Mouse (Mus musculus): ENCODE results near the gene Cd3d. TPM values are rescaled to one million over a fixed set of nuclear protein-coding genes. Genes with fewer than 3 reads are reported as not detected.

Cd3d gene
- not detected in 2 replicates for polyA plus RNA-seq (2014; fragmentation: Nextera tagmentation; extraction: Ambion mirVana)

- Histone ChIP-seq H3K4me2 (ENCODE audit: low read depth, low read length) (no peak within 1 kb of the TSS), H3K27ac (ENCODE audit: low read depth, low read length) (no peak within 1 kb of the TSS), H3K4me3 (ENCODE audit: low read depth, low read length) (no peak within 1 kb of the TSS), H3K36me3 (ENCODE audit: control insufficient read depth, insufficient read depth, low read length) (no peaks in the 10 kb centered on the region), H3K9me3 (ENCODE audit: control insufficient read depth, low read length) (no peaks in the 10 kb centered on the region), H3K9ac (replicated peaks; ENCODE audit: low read depth, low read length) (no peak within 1 kb of the TSS), H3K4me1 (ENCODE audit: control insufficient read depth, insufficient read depth, low read length) (no peaks in the 10 kb centered on the region), H3K27me3 (ENCODE audit: control insufficient read depth, insufficient read depth, low read length) (no peaks in the 10 kb centered on the region)
- WGBS, result 81% methylated on average over 4 of the region's 4 CpGs
- ATAC-seq (ENCODE audit: low read depth), result no peak
Observed at GRCm38 (mm10) chr9:44981676-44982075, at the start of gene Cd3d. TSS of gene Cd3d (plus strand) at chr9:44981786.

DNA sequence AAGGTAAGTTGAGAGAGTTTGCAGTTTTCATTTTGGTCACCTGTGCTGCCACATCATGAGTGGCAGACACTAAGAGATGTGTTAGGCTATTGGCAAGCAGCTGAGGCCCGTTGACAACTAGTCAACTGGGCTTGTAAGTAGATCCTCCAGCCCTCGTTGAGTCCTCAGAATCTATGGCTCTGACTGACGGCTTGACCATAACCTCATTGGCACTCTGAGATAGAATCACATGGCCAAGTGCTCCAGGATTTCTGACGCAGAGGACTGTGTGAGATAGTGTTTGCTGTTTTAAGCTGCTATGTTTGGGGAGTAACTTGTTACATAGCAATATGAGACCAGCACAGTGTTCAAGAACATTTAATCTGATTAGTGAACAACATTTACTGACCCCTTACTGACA lies 39.8 kb upstream of the Cd3d start:
- Histone ChIP-seq H3K27me3 (ENCODE audit: control insufficient read depth, insufficient read depth, low read length) (no peaks in the 10 kb centered on the region), H3K9ac (replicated peaks; ENCODE audit: low read depth, low read length) (no peak overlapping the region), H3K4me2 (ENCODE audit: low read depth, low read length) (no peak overlapping the region), H3K27ac (ENCODE audit: low read depth, low read length) (no peak overlapping the region), H3K4me3 (ENCODE audit: low read depth, low read length) (no peak overlapping the region), H3K4me1 (ENCODE audit: control insufficient read depth, insufficient read depth, low read length) (no peaks in the 10 kb centered on the region), H3K36me3 (ENCODE audit: control insufficient read depth, insufficient read depth, low read length) (peaks cover 51% of the 10 kb centered on the region), H3K9me3 (ENCODE audit: control insufficient read depth, low read length) (no peaks in the 10 kb centered on the region)
- no peak for ATAC-seq (ENCODE audit: low read depth)
- 83% methylated on average over 4 of the region's 4 CpGs for WGBS

- WGBS, result 97% methylated on average over 4 of the region's 4 CpGs
- Histone ChIP-seq H3K27me3 (ENCODE audit: control insufficient read depth, insufficient read depth, low read length) (no peaks in the 10 kb centered on the region), H3K4me3 (ENCODE audit: low read depth, low read length) (no peak overlapping the region), H3K27ac (ENCODE audit: low read depth, low read length) (no peak overlapping the region), H3K36me3 (ENCODE audit: control insufficient read depth, insufficient read depth, low read length) (peaks cover 51% of the 10 kb centered on the region), H3K4me1 (ENCODE audit: control insufficient read depth, insufficient read depth, low read length) (no peaks in the 10 kb centered on the region), H3K4me2 (ENCODE audit: low read depth, low read length) (no peak overlapping the region), H3K9me3 (ENCODE audit: control insufficient read depth, low read length) (no peaks in the 10 kb centered on the region), H3K9ac (replicated peaks; ENCODE audit: low read depth, low read length) (no peak overlapping the region)
- ATAC-seq (ENCODE audit: low read depth), result no peak
Observed at GRCm38 (mm10) chr9:44942421-44942820, 39.2 kb upstream of the Cd3d start.

DNA sequence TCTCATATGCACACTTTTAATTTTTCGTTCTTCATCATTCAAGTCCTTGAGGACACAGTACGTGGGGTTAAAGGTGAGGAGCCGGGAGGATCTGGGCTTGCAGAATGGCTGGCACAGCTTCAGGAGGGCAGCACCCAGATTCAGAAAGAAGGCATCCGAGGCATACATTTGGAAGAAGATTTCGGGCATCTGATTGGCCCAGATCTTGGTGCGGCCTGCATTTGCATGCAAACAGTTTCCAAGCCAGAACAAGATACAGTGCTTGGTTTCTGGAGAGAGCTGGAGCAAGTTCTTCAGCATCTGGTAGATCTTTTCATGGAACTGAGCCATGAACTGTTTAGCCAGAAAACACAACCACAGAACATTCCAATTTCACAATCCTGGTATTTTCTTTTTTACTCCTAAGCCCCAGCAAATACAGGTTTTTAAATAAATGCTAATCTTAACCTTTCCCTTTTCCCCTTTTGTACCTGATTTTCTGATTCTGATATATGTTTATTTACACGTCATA lies 35.3 kb upstream of the Cd3d start:
- ATAC-seq (ENCODE audit: low read depth), result no peak
- H3K9me3 ChIP-seq (ENCODE audit: control insufficient read depth, low read length), result no peaks in the 10 kb centered on the region
- WGBS, result 97% methylated on average over 7 of the region's 7 CpGs
- H3K9ac ChIP-seq (replicated peaks; ENCODE audit: low read depth, low read length), result no peak overlapping the region
- H3K4me1 ChIP-seq (ENCODE audit: control insufficient read depth, insufficient read depth, low read length), result no peaks in the 10 kb centered on the region
- H3K4me2 ChIP-seq (ENCODE audit: low read depth, low read length), result no peak overlapping the region
- H3K36me3 ChIP-seq (ENCODE audit: control insufficient read depth, insufficient read depth, low read length), result peaks cover 60% of the 10 kb centered on the region
- H3K4me3 ChIP-seq (ENCODE audit: low read depth, low read length), result no peak overlapping the region
- no peaks in the 10 kb centered on the region for H3K27me3 ChIP-seq (ENCODE audit: control insufficient read depth, insufficient read depth, low read length)
- H3K27ac ChIP-seq (ENCODE audit: low read depth, low read length), result no peak overlapping the region

DNA sequence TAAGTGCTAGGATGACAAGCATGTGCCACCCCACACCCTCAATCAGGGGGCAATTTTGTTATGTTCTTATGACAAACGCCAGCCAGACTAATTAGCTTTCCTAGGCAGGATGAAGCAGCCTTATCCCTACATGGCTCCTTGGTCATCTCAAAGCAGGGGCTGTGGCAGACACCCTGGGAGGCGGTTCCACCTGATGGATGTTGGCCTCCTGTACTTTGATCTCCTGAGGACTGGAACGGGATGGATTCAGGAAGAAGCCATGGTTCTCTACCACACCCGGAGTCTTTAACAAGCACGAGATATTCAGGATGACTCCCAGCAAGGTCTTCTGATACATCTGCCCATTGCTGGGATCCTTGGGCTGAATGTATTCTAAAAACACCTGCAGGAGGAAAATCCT lies 33.8 kb upstream of the Cd3d start:
- WGBS, result 96% methylated on average over 5 of the region's 5 CpGs
- no peaks in the 10 kb centered on the region for H3K9me3 ChIP-seq (ENCODE audit: control insufficient read depth, low read length)

GRCm38 (mm10) chr9:44954432-44954831 lies 27.2 kb upstream of the Cd3d start:
- 90% methylated on average over 3 of the region's 3 CpGs for whole genome bisulfite sequencing
- ATAC-seq (ENCODE audit: low read depth), result no peak

More for the DNA sequence above, 33.8 kb upstream of the Cd3d start:
- Histone ChIP-seq H3K27me3 (ENCODE audit: control insufficient read depth, insufficient read depth, low read length) (no peaks in the 10 kb centered on the region), H3K4me1 (ENCODE audit: control insufficient read depth, insufficient read depth, low read length) (no peaks in the 10 kb centered on the region), H3K36me3 (ENCODE audit: control insufficient read depth, insufficient read depth, low read length) (peaks cover 66% of the 10 kb centered on the region), H3K27ac (ENCODE audit: low read depth, low read length) (no peak overlapping the region), H3K4me3 (ENCODE audit: low read depth, low read length) (no peak overlapping the region), H3K9ac (replicated peaks; ENCODE audit: low read depth, low read length) (no peak overlapping the region), H3K4me2 (ENCODE audit: low read depth, low read length) (no peak overlapping the region)
- no peak for ATAC-seq (ENCODE audit: low read depth)

DNA sequence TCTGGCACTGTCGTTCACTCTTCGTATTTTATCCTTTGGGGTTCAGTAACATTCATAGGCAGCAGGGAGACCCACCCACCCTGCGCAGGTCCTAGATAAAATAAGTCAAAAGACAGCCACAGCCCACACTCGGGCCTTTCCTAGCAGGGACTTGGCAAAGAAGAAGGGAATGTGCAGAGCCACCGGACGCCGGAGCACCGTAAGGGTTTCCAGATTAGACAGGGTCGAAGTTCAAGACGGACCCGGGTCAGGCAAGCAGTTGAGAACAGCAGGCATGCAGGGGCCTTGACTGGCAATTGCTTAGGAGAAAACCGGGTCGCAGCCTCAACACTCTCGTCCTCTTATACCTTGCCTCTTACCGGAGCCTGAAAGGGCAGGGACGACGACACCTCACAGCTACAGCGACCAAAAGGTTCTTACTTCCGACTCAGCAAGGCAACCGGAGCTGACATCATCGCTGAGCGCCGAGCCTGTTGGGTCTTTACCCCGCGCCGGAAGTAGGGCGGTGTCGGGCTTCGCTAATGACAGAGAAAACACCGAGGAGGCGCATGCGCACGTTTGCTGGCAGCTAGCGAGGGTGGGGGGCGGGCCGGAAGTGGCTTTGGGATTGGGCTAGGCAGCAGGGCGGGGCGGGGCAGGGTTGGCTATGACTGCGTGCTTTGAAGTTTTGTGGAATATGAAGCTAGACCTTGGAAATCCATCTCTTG lies 16.3 kb upstream of the Cd3d start, which contains the start of gene Ube4a:
Ube4a (minus strand) TSS at position 475 of the 707 bp plus-strand sequence.
- peak; percentile 94 for ATAC-seq (ENCODE audit: low read depth)
- Histone ChIP-seq H3K9ac (replicated peaks; ENCODE audit: low read depth, low read length) (peak within 1 kb of the TSS; percentile 80), H3K9me3 (ENCODE audit: control insufficient read depth, low read length) (no peaks in the 10 kb centered on the region), H3K36me3 (ENCODE audit: control insufficient read depth, insufficient read depth, low read length) (peaks cover 7% of the 10 kb centered on the region; the same call in 1 of the 2 replicates), H3K4me1 (ENCODE audit: control insufficient read depth, insufficient read depth, low read length) (peaks cover 10% of the 10 kb centered on the region), H3K4me2 (ENCODE audit: low read depth, low read length) (peak within 1 kb of the TSS; percentile 78), H3K27ac (ENCODE audit: low read depth, low read length) (peak within 1 kb of the TSS; percentile 30), H3K4me3 (ENCODE audit: low read depth, low read length) (peak within 1 kb of the TSS; percentile 87), H3K27me3 (ENCODE audit: control insufficient read depth, insufficient read depth, low read length) (no peaks in the 10 kb centered on the region)
- WGBS, result under 1% methylated on average over 39 of the region's 39 CpGs

More at GRCm38 (mm10) chr9:44954432-44954831, 27.2 kb upstream of the Cd3d start:
- H3K4me3 ChIP-seq (ENCODE audit: low read depth, low read length), result no peak overlapping the region
- H3K4me2 ChIP-seq (ENCODE audit: low read depth, low read length), result no peak overlapping the region
- no peaks in the 10 kb centered on the region for H3K4me1 ChIP-seq (ENCODE audit: control insufficient read depth, insufficient read depth, low read length)
- H3K27me3 ChIP-seq (ENCODE audit: control insufficient read depth, insufficient read depth, low read length), result no peaks in the 10 kb centered on the region
- H3K9me3 ChIP-seq (ENCODE audit: control insufficient read depth, low read length), result no peaks in the 10 kb centered on the region
- no peak overlapping the region for H3K27ac ChIP-seq (ENCODE audit: low read depth, low read length)
- peaks cover 65% of the 10 kb centered on the region for H3K36me3 ChIP-seq (ENCODE audit: control insufficient read depth, insufficient read depth, low read length)
- H3K9ac ChIP-seq (replicated peaks; ENCODE audit: low read depth, low read length), result no peak overlapping the region

DNA sequence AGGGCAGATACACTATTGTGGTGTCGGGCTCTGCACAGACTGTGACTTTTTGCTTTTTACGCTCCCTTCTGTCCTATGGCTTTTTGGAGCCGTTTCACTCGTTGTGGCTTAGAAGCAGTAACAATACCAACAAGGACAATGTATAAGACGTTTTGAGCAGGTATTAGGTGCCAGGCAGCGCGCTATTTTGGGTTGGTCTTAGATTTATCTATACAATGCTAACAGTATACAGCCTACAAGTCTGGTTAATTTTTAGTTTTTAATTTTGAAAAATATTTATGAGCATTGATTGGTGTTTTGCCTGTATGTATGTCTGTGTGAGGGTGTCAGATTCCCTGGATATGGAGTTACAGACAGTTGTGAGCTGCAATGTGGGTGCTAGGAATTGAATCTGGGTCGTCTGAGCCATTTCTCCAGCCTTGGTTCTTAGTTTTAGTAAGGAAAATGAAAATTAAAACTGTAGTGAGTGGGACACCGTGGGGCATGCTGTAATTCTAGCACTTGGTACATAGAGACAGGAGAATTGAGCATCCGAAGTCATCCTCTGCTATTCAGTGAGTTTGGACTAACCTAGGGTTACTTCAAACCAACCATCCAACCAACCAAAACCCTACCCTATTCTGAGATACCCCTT lies 15.6 kb upstream of the Cd3d start:
- Histone ChIP-seq H3K4me3 (ENCODE audit: low read depth, low read length) (peak overlapping the region; percentile 87), H3K4me1 (ENCODE audit: control insufficient read depth, insufficient read depth, low read length) (peaks cover 10% of the 10 kb centered on the region), H3K9me3 (ENCODE audit: control insufficient read depth, low read length) (no peaks in the 10 kb centered on the region), H3K9ac (replicated peaks; ENCODE audit: low read depth, low read length) (no peak overlapping the region), H3K36me3 (ENCODE audit: control insufficient read depth, insufficient read depth, low read length) (peaks cover 7% of the 10 kb centered on the region; the same call in 1 of the 2 replicates), H3K4me2 (ENCODE audit: low read depth, low read length) (peak overlapping the region; percentile 45), H3K27ac (ENCODE audit: low read depth, low read length) (no peak overlapping the region), H3K27me3 (ENCODE audit: control insufficient read depth, insufficient read depth, low read length) (no peaks in the 10 kb centered on the region)
- peak; percentile 42; the same call in 1 of the 2 replicates for ATAC-seq (ENCODE audit: low read depth)
- WGBS, result 13% methylated on average over 10 of the region's 10 CpGs

DNA sequence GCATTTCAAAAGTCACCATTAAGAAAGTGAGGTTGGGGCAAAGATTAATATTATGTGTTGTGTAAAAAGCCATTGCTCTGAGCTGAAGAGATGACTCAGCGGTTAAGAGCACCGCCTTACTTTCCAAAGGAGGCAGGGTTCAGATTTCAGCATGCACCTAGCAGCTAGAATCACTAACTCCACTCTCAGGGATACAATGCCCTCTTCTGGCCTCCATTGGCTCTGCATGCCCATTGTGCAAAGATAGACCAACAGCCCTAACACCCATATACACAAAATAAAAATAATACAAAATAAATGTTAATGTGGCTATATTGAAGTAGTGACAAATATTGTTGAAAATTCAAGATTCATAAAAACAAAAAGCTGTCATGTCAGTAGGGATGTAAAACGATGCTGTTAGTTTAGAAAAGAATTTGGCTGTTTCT lies 14.8 kb upstream of the Cd3d start:
- no peaks in the 10 kb centered on the region for H3K9me3 ChIP-seq (ENCODE audit: control insufficient read depth, low read length)
- H3K27ac ChIP-seq (ENCODE audit: low read depth, low read length), result no peak overlapping the region
- no peak overlapping the region for H3K4me3 ChIP-seq (ENCODE audit: low read depth, low read length)
- no peak overlapping the region for H3K4me2 ChIP-seq (ENCODE audit: low read depth, low read length)
- no peaks in the 10 kb centered on the region for H3K27me3 ChIP-seq (ENCODE audit: control insufficient read depth, insufficient read depth, low read length)
- ATAC-seq (ENCODE audit: low read depth), result 0 out of 2 replicates have a peak, but pooled peaks have one; percentile 12
- peaks cover 6% of the 10 kb centered on the region; the same call in 1 of the 2 replicates for H3K36me3 ChIP-seq (ENCODE audit: control insufficient read depth, insufficient read depth, low read length)
- H3K9ac ChIP-seq (replicated peaks; ENCODE audit: low read depth, low read length), result no peak overlapping the region
- WGBS, result 26% methylated on average over 3 of the region's 3 CpGs
- peaks cover 10% of the 10 kb centered on the region for H3K4me1 ChIP-seq (ENCODE audit: control insufficient read depth, insufficient read depth, low read length)

Measured in neural tube, embryonic 14.5 days (tissue).